Comparison of ENCODE assay signal across 9 mouse cellular contexts in the genomic region with DNA sequence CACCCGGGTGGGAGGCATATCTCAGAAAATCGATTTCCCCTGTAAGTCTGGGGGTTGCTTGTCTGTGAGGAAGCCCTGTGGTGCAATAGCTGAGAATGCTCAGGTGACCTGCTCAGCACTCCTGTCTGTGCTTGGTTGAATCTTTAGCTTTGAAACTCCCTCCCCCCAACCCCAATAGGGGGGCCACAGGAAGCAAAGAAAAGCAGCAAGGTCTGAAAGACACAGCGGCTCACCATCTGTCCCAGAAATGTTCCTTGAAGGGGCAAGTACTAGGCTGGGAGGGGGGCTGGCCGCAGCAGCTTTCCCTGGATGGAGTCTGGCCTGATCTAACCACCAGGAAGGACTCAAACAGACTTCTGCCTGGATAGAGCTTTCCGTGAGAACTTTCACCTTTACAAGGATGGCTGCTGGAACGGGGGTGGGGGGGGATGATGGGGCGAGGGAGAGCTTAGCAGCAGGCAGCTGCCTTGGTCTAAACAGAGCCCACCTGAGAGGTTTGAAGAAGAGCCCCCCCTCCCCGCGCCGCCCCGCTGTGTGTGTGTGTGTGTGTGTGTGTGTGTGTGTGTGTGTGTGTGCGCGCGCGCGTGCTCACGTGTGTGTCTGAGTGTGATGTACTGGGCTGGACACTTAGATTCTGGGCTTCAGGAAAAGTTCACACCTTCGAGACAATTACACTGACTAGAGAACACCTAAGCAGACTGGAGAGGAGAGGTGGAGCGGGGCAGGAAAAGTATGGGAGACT. TPM values are rescaled to one million over a fixed set of nuclear protein-coding genes. Genes with fewer than 3 reads are reported as not detected.
DNase-seq lines count a peak whose midpoint lies in the region; ATAC-seq lines count a peak whose summit lies in the region.
"Had no signal": no experiment of that assay in that cellular context is flagged by ENCODE, and none has a peak within 500 bp of the region (broad histone marks: within the 10 kb centered on the region; RNA-seq: fewer than 3 reads in every experiment).

No protein-coding gene starts in this region.

- 13% methylated on average over 19 of the region's 19 CpGs for WGBS in kidney, embryonic 15.5 days
- WGBS in embryonic facial prominence, embryonic 10.5 days, result 12% methylated on average over 19 of the region's 19 CpGs
- 6% methylated on average over 16 of the region's 19 CpGs for WGBS in hindbrain, embryonic 16.5 days

- no peaks in the 10 kb centered on the region for H3K9me3 ChIP-seq in kidney, embryonic 15.5 days (replicated peaks)
- H3K9me3 ChIP-seq in embryonic facial prominence, embryonic 10.5 days, result no peaks in the 10 kb centered on the region
- H3K9me3 ChIP-seq in hindbrain, embryonic 16.5 days (ENCODE audit: control insufficient read depth, low read length), result no peaks in the 10 kb centered on the region

- DNase-seq in kidney, postnatal 10 days, result no peak
- DNase-seq in embryonic facial prominence, embryonic 10.5 days (ENCODE audit: low spot score), result peak; percentile 18
- DNase-seq in neural tube, embryonic 10.5 days (ENCODE audit: extremely low spot score, low spot score), result peak; percentile 22
- DNase-seq in thymus, postnatal 0 days (ENCODE audit: low spot score), result no peak
- DNase-seq in spleen, postnatal 10 days (ENCODE audit: low spot score in 2 of 2), result no peak
- DNase-seq in ovary, postnatal 10 days (ENCODE audit: low spot score), result no peak

- H3K4me1 ChIP-seq in kidney, embryonic 15.5 days, result peaks cover 31% of the 10 kb centered on the region
- H3K4me1 ChIP-seq in embryonic facial prominence, embryonic 10.5 days, result peaks cover 31% of the 10 kb centered on the region
- peaks cover 33% of the 10 kb centered on the region for H3K4me1 ChIP-seq in hindbrain, embryonic 16.5 days (ENCODE audit: control insufficient read depth, insufficient read depth, low read depth, low read length)

- no peaks in the 10 kb centered on the region for H3K36me3 ChIP-seq in kidney, embryonic 15.5 days
- no peaks in the 10 kb centered on the region for H3K36me3 ChIP-seq in embryonic facial prominence, embryonic 10.5 days (replicated peaks)
- no peaks in the 10 kb centered on the region for H3K36me3 ChIP-seq in hindbrain, embryonic 16.5 days (ENCODE audit: control insufficient read depth, insufficient read depth, low read length)

- no peak overlapping the region for H3K9ac ChIP-seq in kidney, embryonic 15.5 days
- peak overlapping the region; percentile 81 for H3K9ac ChIP-seq in hindbrain, embryonic 16.5 days (ENCODE audit: low read depth, low read length)

- H3K27ac ChIP-seq in kidney, embryonic 15.5 days, result no peak overlapping the region
- no peak overlapping the region for H3K27ac ChIP-seq in embryonic facial prominence, embryonic 10.5 days (replicated peaks)
- H3K27ac ChIP-seq in hindbrain, embryonic 16.5 days (ENCODE audit: low read depth, low read length), result peak overlapping the region; percentile 12; the same call in 1 of the 2 replicates

- ATAC-seq in kidney, embryonic 15.5 days (replicated peaks; ENCODE audit: low FRiP score), result no peak
- no peak for ATAC-seq in hindbrain, embryonic 16.5 days
- ATAC-seq: lung, postnatal 0 days had no signal

- peaks cover 68% of the 10 kb centered on the region for H3K27me3 ChIP-seq in kidney, embryonic 15.5 days
- peaks cover 74% of the 10 kb centered on the region for H3K27me3 ChIP-seq in embryonic facial prominence, embryonic 10.5 days (replicated peaks; ENCODE audit: low read depth, poor library complexity, severe bottlenecking)
- H3K27me3 ChIP-seq in hindbrain, embryonic 16.5 days (replicated peaks; ENCODE audit: control insufficient read depth, insufficient read depth, low read length), result no peaks in the 10 kb centered on the region

- peak overlapping the region; percentile 70 for H3K4me3 ChIP-seq in kidney, embryonic 15.5 days (replicated peaks)
- H3K4me3 ChIP-seq in embryonic facial prominence, embryonic 10.5 days, result peak overlapping the region; percentile 73
- peak overlapping the region; percentile 82 for H3K4me3 ChIP-seq in hindbrain, embryonic 16.5 days (ENCODE audit: low read length)

- H3K4me2 ChIP-seq in kidney, embryonic 15.5 days, result peak overlapping the region; percentile 98
- H3K4me2 ChIP-seq in hindbrain, embryonic 16.5 days (ENCODE audit: low read length), result peak overlapping the region; percentile 92

RNA-seq across cellular contexts. Expression of a gene that starts 2.1 kb away (rescaled TPM):
- polyA plus RNA-seq in kidney, embryonic 15.5 days (2015; fragmentation: Nextera tagmentation; extraction: Ambion mirVana), result 0.51 and 0.72 TPM in 2 replicates
- polyA plus RNA-seq in embryonic facial prominence, embryonic 10.5 days (2016; fragmentation: Nextera tagmentation; extraction: Ambion mirVana), result 0.73 and 0.80 TPM in 2 replicates
- 27.6 and 29.1 TPM in 2 replicates for polyA plus RNA-seq in hindbrain, embryonic 16.5 days (2015; fragmentation: Nextera tagmentation; extraction: Ambion mirVana)
- 0.18 and 0.26 TPM in 2 replicates for polyA plus RNA-seq in thymus, postnatal 0 days (2015; fragmentation: Nextera tagmentation; extraction: Ambion mirVana)

Comparison
In these comparisons a context has a peak if more than half of its experiments do, and no peak if none do; other contexts are left out.
1. DNase-seq: peak in embryonic facial prominence, embryonic 10.5 days (single experiment) and neural tube, embryonic 10.5 days (single experiment); none in kidney, postnatal 10 days (single experiment), thymus, postnatal 0 days (single experiment), spleen, postnatal 10 days (0 of 2) and ovary, postnatal 10 days (single experiment).
2. RNA of a gene that starts 2.1 kb away (polyA plus RNA-seq): 27.6 to 29.1 TPM in hindbrain, embryonic 16.5 days; 0.73 to 0.80 TPM in embryonic facial prominence, embryonic 10.5 days, 0.51 to 0.72 TPM in kidney, embryonic 15.5 days and 0.18 to 0.26 TPM in thymus, postnatal 0 days; every median in the first group is over 10 times any median in the second.
3. Peak in every context shown above with its lines, with median percentiles within 50 percentile points of each other: H3K4me3 ChIP-seq.